Mouse (Mus musculus): ENCODE data around the gene Neurl1a.

The Neurl1a gene

DNA sequence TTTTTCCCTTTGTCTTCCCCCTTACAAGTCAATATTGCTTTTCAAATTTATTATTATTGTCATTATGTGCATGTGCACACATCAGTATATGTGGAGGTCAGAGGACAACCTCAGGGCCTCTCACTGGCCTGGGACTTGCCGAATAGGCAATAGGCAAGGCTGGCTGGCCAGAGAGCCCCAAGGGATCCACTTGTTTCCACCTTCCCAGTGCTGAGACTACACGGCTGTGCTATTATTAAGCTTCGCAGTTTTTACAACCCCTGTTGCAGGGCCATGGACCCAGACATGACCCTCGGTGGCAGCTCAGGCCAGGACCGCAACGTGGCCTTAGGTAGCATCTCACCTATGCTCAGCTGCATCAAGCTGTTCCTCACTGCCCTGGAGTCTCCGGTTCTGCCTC, 33.8 kb downstream of the Neurl1a start:
- DNase-seq (ENCODE audit: low spot score in 2 of 2): no peak

DNA sequence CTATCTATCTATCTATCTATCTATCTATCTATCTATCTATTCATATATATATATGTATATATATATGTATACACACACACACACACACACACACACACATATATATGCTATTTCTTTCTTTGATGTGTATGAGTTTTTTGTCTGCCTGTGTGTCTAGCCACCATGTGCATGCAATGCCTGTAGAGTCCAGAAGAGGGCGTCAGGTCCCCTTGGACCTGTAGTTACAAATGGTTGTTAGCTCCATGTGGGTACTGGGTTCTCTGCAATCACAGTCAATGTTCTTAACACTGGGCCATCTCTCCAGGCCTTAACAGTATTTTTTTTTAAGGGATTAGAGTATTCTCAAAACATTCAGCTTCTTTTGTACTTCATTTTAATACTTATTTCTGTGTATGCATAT, 34.9 kb downstream of the Neurl1a start:
- no peak for DNase-seq (ENCODE audit: low spot score in 2 of 2)

DNA sequence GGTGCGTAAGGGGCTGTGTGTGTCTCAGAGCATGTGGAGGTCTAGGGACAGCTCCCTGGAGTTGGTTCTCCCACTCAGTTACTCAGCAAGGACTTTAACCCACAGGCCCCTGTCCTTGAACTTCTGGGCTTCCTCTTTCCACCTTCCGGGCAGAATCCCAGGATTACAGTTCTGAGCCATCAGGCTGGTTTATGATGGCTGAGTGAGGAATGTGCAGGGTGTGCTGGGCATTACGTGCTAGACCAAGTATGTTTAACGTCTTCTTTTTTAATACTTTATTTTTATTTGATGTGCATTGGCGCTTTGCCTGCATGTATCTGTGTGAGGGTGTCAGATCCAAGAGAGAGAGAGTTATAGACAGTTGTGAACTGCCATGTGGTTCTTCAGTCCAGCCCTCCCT, 38.1 kb downstream of the Neurl1a start:
- DNase-seq (ENCODE audit: low spot score in 2 of 2): no peak

DNA sequence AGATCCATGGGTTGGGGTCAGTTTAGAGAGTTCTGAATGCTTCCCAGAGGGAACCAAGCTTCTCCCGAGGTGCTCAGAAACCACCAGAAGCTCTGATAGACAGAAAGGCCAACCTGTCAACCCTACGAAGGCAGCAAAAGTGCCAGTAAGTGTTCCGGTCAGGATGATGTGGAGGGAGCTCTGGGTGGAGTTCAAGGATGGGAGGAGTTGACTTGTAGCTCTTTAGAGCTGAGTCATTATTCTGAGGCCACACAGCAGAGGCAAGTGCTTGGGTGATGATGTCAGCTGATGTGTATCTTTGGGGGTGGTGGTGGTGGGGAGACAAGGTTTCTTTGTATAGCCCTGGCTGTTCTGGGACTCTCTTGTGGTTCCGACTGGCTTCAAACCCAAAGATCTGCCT, 41.0 kb downstream of the Neurl1a start:
- no peak for DNase-seq (ENCODE audit: low spot score in 2 of 2)

DNA sequence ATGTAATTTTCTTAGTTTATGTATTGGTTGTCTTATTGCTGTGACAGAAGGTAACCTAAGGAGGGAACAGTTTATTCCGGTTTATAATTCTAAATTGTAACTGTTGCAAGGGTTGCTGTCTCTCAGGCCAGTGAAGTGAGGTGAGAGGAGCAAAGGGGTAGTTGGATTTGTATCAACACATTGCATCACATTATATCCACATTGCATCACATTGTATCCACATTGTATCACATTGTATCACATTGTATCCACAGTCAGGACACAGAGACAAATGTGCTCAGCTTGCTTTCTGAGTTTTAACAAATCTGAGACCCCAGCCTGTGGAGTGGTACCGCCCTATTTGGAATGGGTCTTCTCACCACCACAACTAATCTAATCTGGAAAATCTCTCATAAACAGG, 41.6 kb downstream of the Neurl1a start:
- DNase-seq (ENCODE audit: low spot score in 2 of 2): no peak

DNA sequence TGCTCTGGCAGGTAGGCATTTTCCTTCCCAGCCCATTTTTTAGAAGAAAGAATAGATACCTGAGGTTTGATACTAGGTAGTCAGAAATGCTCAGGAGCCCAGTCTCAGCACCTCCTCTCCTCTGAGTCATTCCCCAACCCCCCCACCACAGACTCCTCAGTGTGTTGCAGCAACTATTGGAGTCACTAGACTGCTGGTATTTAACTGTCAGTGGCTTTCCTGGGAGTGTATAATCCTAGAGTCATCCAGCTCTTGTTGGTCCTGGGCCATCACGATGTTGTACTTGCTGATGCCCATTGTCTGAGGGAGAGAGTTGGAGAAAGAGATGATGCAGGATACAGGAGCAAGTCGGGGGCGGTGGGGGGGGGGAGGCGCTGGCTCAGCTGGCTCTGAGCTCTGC, 42.4 kb downstream of the Neurl1a start:
- DNase-seq (ENCODE audit: low spot score in 2 of 2): no peak

DNA sequence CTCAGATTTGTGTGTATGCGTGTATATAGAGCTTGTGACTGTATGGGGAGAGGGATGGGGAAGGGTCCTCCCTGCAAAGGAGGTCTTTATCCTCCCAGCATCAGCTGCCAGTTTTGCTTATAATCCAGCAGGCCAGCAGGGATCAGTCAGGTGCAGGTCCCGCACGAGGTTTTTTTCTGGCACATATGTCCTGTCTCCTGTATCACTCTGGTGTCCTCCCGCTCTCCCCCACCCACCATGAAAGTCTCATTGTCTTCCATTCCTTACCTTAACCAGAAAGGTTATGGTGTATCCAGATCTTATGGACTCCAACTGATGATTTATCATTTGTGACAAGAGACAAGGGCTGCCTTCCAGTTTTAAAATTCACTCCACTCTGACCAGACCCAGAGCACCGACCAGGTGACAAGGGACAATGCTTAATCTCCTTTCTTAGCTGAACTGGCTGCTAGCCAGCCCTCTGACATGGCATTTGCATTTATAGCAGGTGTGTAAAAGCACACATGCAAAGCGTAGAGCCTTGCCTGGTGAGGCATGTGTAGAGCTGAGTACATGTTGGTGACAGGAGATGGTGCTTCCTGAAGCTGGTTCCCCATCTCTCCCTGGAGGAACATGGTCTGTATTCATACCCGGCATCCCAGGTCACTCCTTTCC, 43.0 kb downstream of the Neurl1a start:
- no peak for DNase-seq (ENCODE audit: low spot score in 2 of 2)

DNA sequence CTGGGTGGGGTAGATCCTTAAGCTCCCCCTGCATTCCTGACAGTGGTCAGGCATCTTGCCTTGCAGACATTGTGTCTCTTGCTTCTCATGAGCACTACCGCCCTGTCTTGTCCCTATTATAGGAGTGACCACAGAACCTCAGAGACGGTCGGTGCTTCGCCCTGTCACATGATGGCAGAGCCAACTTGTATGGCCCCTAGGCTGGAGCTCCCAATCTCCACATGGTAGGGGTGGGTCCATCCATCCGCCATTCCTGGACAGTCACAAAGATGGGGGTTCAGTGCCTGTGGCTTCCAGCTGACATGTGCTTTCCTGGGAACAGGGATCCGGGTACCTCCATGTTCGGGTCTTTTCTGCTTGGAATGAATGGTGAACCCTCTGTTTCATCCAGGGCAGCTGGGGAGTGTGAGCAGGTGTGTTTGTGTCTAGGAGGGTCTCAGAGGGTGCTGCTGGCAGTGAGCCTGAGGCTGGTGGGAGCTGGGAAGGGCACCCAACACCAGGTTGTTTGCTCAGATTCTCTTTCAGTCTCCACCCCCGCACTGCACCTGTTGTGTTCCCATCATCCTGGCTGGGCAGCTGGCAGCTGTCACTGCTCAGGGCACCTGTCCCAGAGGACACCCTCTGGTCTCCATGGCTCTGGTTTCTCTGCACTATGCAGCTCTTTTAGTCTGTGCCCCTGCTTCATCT, 43.7 kb downstream of the Neurl1a start:
- DNase-seq (ENCODE audit: low spot score in 2 of 2): peak in 1 of 2 experiments; percentile 19

DNA sequence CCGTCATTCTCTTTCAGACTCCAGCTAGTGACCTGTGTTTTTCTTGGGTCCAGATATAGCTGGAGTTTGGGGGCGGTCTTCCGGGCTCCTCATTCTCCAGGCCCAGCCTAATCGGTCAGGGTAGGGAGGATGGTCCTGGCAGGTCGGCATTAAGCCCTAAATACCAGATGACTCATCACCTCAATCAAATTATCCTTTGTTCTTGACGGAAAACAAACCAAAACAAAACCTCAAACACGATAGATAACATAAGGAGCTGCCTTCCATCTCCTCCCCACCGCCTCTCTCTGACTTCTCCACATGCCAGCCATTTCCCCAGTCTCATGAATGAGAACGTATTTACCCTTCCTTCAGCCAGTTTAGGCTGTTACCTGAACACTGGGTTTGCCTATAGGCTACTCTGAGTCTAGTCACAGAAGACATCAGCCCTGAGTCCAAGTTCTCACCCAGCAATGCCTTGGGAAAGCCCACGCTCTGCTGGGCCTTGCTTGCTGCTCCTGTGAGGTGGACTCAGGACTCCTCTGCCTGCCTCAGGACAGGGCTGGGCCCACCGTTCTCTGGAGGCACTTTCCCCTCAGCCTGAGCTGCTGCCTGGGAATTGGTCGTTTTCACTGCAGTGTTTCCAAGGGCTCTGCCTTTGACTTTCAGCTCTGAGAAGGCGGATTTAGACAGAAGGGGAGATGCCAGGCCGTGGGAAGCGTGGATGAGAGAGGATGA, 44.4 kb downstream of the Neurl1a start:
- DNase-seq (ENCODE audit: low spot score in 2 of 2): no peak

DNA sequence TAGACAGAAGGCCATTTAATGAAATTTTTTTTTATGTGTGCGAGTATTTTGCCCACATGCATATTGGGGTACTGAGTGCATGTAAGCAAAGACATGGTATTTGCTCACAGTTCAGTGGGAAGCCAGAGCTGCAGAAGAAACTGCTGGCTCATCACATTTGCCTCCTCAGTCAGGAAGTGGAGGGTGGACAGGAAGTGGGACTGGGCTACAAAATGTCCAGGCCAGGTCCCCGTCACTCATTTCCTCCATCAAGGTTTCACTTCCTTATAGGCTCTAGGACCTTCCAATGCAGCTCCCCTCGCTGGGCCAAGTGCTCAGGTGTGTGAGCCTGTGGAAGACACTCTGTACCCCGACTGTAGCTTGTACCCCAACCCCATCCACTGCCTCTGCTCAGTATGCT, 46.1 kb downstream of the Neurl1a start:
- DNase-seq (ENCODE audit: low spot score in 2 of 2): no peak

DNA sequence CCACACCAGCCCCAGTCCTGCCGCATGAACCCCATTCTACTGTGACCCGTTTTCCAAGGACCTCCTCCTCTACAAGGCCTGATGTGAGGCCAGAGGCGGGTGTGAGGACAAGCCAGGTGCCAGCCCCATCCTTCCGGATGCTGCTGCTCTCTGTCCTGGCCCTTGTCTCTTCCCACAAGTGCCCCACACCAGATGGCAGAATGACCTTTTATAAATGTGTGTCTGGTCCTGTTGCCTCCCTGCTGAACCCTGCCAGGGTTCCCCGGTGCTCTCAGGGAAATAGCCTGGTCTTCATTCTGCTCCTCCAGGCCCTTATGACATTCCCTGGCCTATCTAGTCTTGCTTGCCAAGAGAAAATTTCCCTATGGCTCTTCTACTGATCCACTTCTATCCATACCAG, 47.2 kb downstream of the Neurl1a start:
- no peak for DNase-seq (ENCODE audit: low spot score in 2 of 2)

DNA sequence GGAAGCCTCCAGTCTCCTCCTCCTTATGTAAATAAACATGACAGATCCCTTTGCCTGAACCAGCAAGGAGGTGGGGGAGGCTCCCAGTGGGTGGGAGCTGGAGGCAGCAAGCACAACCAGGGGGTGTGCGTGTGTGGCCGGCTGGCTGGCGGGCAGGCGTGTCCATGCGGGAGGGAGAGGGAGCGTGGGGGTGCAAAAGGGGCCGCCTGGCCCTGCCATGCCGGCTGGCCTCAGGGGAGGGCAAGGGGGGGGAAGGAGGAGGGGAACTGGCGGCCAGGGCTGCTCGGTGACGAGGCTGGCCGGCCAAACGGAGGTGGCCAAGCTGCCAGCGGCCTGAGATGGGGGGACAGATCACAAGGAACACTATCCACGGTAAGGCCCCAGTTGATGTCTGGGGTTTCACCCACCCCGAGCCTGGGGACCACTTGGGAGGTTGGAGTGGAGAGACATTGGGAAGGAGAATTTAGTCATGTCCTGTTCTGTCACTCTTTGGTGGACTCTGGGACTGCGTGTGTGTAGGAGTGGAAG, 50.2 kb downstream of the Neurl1a start:
- peak; percentile 65 to 69 for DNase-seq (ENCODE audit: low spot score in 2 of 2)

DNA sequence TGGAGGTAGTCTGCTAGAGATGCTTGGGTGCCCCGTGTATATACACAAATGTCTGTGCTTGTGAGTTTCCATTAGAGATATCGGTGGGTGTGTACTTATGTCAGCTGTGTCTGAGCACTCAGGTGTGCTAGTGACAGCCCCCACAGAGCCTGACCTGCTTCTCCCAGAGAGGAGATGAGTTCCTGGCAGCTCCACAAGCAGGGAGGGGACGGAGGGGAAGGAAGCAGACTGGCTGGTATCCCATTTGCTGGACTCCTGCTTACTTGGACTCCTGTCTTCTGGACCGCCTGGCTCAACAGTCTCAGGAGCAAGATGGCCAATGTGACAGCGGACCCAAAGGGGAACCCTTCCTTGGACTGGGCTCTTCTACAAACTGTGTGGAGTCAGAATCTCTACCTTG, 50.8 kb downstream of the Neurl1a start:
- no peak for DNase-seq (ENCODE audit: low spot score in 2 of 2)

DNA sequence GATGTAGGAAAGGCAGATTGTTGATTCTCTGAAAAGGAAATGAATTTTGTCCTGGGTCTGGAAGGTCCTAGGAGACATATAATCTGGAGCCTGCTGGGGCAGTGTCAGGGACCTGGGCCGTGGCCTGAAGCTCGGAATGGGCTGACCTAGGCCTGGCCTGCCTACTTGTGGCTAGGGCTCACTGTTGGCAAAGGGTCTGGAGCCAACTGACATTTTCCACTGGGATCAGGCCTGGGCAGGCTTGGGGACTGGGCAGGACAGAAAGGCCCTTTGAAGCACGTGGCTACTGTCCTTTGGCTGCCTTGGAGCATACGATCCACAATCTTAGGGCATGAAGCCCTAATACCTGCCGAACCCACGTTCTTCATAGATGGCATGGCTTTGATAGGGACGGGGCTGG, 51.5 kb downstream of the Neurl1a start:
- no peak for DNase-seq (ENCODE audit: low spot score in 2 of 2)

DNA sequence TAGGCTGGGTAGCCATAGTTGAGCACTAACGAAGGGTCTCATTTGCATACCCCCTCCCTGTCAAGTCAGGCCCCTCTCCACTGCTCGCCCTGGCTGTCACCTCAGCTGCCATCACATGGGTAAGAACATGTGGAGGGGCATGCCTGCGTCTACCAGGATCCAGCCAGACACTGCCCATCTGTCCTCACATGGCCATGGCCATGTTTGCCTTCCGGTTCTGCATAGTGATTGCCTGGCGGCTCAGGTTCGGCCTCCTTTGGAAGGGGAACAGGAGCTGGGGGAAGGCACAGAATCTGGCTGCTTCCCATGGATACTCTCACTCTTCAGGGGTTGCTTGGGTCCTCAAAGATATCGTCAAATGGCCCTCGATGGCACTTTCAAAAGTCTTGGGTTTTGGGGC, 52.1 kb downstream of the Neurl1a start:
- DNase-seq (ENCODE audit: low spot score in 2 of 2): no peak

DNA sequence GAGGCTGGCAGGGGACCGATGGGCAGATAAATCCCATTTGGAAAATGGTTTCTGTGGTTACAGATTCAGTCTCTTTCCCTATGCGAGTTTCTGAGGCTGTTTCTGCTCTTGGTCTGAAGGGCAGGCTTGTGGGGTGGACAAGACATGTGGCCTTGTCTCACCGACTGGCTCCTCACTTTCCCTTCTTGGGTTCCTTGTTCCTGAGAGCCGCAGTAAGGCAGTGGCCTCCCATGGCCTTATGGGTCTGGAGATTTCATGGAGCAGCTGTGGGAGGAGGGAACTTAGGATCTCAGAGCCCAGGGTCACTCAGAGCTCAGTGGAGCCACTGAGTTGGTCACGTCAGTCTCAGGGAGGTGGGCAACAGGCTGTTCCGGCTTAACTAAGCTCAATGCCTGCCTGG, 52.8 kb downstream of the Neurl1a start:
- DNase-seq (ENCODE audit: low spot score in 2 of 2): no peak

DNA sequence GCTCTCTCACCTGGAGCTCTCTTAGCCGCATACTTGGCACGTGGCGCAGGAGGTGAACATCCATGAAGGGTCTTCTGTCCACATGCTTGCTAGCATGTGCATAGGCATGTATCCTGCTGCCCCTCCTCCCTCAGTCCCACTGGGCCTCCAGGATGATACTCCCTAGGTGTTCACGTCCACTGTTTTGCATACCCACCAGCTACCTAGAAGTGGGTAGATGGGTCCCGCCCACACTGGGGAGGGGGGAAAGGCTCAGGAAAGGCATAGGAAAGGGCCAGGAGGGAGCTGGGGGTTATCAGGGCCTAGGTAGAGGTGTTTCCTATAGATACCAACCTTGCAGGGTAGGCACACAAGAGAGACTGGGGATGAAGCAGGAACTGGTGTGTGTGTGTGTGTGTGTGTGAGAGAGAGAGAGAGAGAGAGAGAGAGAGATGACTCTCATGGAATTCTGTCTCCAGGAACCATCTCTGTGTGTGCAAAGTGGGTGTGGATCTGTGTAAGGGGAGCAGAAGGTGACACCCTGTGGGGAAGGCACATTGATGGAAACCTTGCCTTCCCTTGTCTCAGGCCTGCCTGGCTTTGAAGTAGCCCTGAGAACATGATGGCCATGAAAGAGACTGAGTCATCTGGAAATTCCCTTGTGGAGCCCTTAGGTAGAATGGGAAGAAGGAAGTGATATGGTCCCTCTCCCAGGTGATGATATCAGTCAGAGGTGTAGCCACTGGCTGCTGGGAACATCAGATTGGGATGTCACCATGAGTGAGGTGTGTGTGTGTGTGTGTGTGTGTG, 53.7 kb downstream of the Neurl1a start:
- DNase-seq (ENCODE audit: low spot score in 2 of 2): no peak

DNA sequence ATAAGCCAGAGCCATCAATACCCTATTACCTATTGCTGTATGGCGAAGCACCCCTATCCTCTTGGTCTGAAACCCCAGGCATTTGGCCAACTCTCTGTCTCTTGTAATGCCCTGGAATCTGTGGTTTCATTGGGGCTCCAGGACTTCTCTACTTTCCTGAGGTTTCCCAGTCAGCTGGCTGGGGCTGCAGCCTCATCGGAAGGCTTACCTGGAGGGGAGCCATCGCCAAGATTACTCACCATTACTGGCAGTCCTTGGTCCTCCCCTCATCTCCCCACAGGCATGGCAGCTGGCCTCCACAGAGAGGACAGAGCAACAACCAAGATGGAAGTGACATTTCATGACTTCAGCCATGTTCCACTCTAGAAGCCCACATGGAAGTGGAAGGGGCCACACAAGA, 54.5 kb downstream of the Neurl1a start:
- DNase-seq (ENCODE audit: low spot score in 2 of 2): no peak

DNA sequence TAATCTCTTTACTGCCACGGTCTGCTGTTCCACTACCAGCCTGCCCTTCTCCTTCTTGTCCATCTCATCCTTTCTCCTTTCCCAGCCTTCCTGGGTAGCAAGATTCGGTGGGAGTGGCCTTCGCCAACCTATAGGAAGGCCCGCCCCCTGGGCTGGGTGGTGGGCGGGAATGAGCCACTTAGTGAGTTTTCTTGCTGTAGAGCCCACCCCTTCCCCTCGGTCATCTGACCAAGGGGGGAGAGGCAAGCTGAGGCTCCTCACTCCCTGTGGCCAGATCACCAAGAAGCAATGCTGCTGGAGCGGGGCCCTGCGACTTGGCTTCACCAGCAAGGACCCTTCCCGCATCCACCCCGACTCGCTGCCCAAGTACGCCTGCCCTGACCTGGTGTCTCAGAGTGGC, 61.5 kb downstream of the Neurl1a start:
- DNase-seq (ENCODE audit: low spot score in 2 of 2): no peak

DNA sequence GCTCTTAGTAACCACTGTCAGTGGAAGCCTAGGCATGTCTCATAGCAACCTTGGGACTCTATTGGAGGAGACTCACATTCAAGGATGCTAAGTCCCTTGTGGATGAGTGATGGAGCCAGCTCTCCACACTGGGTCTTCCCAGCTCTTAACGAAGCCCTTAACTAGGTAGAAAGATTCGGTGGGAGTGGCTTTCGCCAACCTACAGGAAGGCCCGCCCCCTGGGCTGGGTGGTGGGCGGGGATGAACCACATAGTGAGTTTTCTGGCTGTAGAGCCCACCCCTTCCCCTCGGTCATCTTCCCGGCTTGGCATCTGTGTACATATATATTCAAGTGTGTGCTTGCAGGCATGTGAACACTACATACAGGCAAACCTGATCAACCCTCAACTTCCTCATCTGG, 62.3 kb downstream of the Neurl1a start:
- DNase-seq (ENCODE audit: low spot score in 2 of 2): no peak

DNA sequence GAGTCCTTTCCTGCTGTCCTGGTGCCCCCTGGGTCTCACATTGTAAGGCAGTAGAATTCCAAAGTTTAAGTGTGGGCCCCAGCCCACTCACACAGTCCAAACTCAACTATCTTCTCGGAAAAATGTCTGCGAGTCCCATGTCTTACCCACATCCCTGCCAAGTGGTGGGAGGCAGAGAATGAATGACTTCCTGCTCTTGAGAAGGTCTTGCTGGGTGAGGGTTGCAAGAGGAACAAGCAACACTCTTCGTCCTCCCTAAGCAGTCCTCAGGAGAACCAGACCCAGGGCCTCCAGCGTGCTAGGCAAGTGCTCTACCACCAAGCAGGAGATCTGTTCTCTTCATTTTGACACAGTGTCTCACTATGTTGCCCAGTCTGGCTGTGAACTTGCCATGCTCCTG, 63.6 kb downstream of the Neurl1a start:
- DNase-seq (ENCODE audit: low spot score in 2 of 2): no peak

DNA sequence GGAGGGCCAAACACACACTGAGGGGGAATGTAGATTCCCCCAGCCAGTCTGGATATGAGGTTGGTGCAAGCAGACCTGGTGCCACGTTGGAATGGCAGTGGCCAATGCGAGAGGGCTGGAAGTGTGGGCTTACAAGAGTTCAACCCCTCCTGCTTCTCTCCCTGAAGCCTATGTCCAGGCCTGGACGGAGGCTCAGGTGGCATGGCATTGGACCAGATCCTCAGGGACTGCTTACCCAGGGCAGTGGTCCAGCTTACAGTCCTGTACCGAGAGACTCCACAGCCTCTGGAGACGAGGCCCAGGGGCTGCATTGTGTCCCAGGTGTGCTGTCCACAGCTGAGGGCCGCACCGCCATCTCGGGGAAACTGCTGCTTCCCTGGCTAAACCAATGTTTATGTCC, 66.9 kb downstream of the Neurl1a start:
- no peak for DNase-seq (ENCODE audit: low spot score in 2 of 2)
